Mouse (Mus musculus) neural tube, embryonic 15.5 days (tissue): ENCODE measurements at regions not wholly inside any gene's neighbourhood (a gene's known extent, or its start where the extent isn't known, plus 50 kb on each side); places are given as distances from the start of the nearest gene placed in this dataset.

ENCODE experiments used
- ATAC-seq: fragments of 200-750 bp; cut with Nextera tagmentation; 2 replicates; pipeline ENCODE4 v1.8.0; 2017; ENCODE audit warnings: mild to moderate bottlenecking, moderate TSS enrichment, moderate library complexity; ENCODE audit not compliant: low FRiP score
- H3K27ac ChIP-seq: fragments of 300-500 bp; sonication (generic); replicated peaks from 2 replicates; pipeline ENCODE4 v1.5.1; 2015; ENCODE audit warnings: mild to moderate bottlenecking, inconsistent platforms
- H3K27me3 ChIP-seq: fragments of 300-500 bp; sonication (generic); replicated peaks from 2 replicates; pipeline ENCODE4 v1.6.1; 2015; ENCODE audit warnings: inconsistent platforms
- H3K36me3 ChIP-seq: fragments of 300-500 bp; sonication (generic); 2 replicates; pipeline ENCODE4 v1.6.1; 2015; ENCODE audit warnings: inconsistent platforms
- H3K4me1 ChIP-seq: fragments of 300-500 bp; sonication (generic); 2 replicates; pipeline ENCODE4 v1.6.1; 2015; ENCODE audit warnings: inconsistent platforms
- H3K4me2 ChIP-seq: fragments of 300-500 bp; sonication (generic); 2 replicates; pipeline ENCODE4 v1.6.1; 2015; ENCODE audit warnings: inconsistent platforms, mild to moderate bottlenecking, moderate library complexity
- H3K4me3 ChIP-seq: fragments of 300-500 bp; sonication (generic); replicated peaks from 2 replicates; pipeline ENCODE4 v1.5.1; 2015; ENCODE audit warnings: mild to moderate bottlenecking, inconsistent platforms
- H3K9ac ChIP-seq: fragments of 300-500 bp; sonication (generic); replicated peaks from 2 replicates; pipeline ENCODE4 v1.6.1; 2015; ENCODE audit warnings: mild to moderate bottlenecking, inconsistent platforms
- H3K9me3 ChIP-seq: fragments of 300-500 bp; sonication (generic); replicated peaks from 2 replicates; pipeline ENCODE4 v1.6.1; 2016; ENCODE audit warnings: inconsistent platforms
- WGBS: fragments of 180-500 bp; shearing (Covaris S2); methylation state at CpG from one replicate; pipeline ENCODE4 v1.1.7; 2015; ENCODE audit warnings: mixed read lengths; 5-methylcytosine and 5-hydroxymethylcytosine counted together

DNA sequence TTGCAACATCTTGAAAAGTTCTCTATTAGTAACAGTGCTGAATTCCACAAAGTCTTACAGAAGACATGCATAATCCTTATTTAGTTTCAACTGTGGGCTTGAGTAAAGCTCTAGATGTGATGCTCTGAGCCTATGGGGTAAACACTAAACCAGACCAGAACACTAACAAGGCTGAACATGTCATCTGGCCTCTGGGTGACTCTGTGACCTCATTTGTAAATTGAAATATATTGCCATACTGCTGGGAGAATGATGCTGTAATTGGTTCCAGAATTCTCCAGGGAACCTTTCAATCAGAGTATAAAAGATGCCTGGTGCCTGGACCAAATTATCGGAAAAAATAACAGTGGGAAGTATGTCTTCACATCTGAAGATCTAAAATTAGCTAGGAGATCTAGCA lies 309.9 kb upstream of the Megf9 start:
- H3K36me3 ChIP-seq: no peaks in the 10 kb centered on the region
- H3K9ac ChIP-seq: no peak overlapping the region
- H3K27me3 ChIP-seq: no peaks in the 10 kb centered on the region
- ATAC-seq: no peak
- no peaks in the 10 kb centered on the region for H3K4me1 ChIP-seq
- H3K9me3 ChIP-seq: no peaks in the 10 kb centered on the region
- H3K4me3 ChIP-seq: no peak overlapping the region
- H3K4me2 ChIP-seq: no peak overlapping the region
- 28% methylated on average over 1 of the region's 1 CpGs for WGBS
- H3K27ac ChIP-seq: no peak overlapping the region

GRCm38 (mm10) chr4:70810956-70811316 lies 276.1 kb upstream of the Megf9 start:
- Histone ChIP-seq H3K27ac (no peak overlapping the region), H3K27me3 (no peaks in the 10 kb centered on the region), H3K4me2 (no peak overlapping the region), H3K9me3 (no peaks in the 10 kb centered on the region), H3K36me3 (no peaks in the 10 kb centered on the region), H3K4me3 (no peak overlapping the region), H3K4me1 (peaks cover 6% of the 10 kb centered on the region; the same call in 1 of the 2 replicates), H3K9ac (no peak overlapping the region)
- 27% methylated on average over 2 of the region's 2 CpGs for WGBS
- ATAC-seq: 0 out of 2 replicates have a peak, but pooled peaks have one; percentile 28

DNA sequence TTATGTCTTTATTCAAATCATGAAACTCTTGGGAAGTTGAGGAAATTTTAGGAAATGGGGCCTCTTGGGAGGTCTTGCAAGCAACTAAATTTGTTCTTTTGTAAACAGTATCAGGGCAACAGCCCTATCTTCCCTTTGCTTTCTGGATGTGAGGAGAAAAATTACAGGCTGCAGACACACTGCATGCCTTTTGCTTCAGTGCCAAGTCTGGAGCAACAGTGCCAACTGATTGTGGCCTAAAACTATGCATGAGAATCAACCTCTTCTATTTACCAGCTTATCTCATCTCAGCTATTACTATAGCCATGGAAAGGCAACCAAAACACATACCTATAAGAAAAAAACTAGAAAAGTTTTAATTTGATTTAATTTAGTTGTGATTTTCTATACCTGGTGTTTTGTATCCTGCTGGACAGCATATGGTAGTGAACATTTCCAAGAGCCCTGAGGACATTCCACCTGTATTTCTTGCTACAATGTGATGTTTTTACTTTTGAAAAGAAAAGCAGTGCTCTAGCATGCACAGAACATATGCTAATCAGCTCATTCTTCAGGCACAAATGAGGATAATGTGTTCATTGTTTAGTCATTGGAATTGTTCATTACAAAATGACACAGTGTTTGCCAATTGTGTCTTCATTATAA lies 275.6 kb upstream of the Megf9 start:
- H3K4me1 ChIP-seq: peaks cover 6% of the 10 kb centered on the region; the same call in 1 of the 2 replicates
- H3K27me3 ChIP-seq: no peaks in the 10 kb centered on the region
- H3K36me3 ChIP-seq: no peaks in the 10 kb centered on the region
- no peak overlapping the region for H3K4me3 ChIP-seq
- no peak overlapping the region for H3K9ac ChIP-seq
- no peak overlapping the region for H3K4me2 ChIP-seq
- H3K9me3 ChIP-seq: no peaks in the 10 kb centered on the region
- no peak for ATAC-seq
- H3K27ac ChIP-seq: no peak overlapping the region

DNA sequence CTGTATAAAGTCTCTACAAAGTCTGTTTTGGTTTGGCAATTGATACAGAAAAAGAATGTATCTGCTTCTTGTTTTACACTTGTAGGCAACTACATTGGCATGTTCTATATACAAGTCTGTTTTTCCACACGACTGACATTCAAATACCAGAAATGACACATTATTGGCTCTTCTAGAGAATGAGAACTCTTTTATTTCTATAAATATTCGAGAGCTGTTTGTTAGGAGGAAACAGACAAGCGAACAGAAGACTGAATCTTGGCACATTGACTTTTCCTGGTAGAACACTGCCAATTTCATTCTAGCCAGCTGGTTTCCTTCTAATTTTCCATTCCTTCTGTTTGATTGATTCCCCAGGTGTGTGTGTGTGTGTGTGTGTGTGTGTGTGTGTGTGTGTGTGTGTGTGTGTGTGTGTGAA lies 270.1 kb upstream of the Megf9 start:
- no peak for ATAC-seq
- Histone ChIP-seq H3K4me1 (no peaks in the 10 kb centered on the region), H3K4me2 (no peak overlapping the region), H3K36me3 (no peaks in the 10 kb centered on the region), H3K27ac (no peak overlapping the region), H3K9me3 (no peaks in the 10 kb centered on the region), H3K27me3 (no peaks in the 10 kb centered on the region), H3K4me3 (no peak overlapping the region), H3K9ac (no peak overlapping the region)
- 79% methylated on average over 3 of the region's 3 CpGs for WGBS

DNA sequence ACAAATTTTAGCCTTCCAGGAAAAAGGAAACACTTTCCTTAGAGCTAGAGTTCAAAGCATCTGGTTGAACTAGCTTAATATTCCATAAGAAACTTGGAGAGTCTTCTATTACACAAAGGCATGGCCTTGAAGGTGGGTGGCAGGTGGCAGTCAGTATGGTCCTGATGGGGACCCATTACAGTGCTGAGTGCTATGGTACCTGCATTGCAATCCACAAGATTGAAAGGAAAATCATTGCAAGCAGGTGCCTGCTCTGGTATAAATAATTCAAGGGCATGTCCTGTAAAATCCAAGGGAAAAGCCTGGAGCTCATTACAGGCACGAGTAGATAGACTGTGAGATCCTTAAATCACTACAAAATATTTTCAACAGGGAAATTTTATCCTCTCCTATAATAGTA lies 263.7 kb upstream of the Megf9 start:
- Histone ChIP-seq H3K4me1 (no peaks in the 10 kb centered on the region), H3K9me3 (no peaks in the 10 kb centered on the region), H3K27ac (no peak overlapping the region), H3K27me3 (no peaks in the 10 kb centered on the region), H3K4me3 (no peak overlapping the region), H3K9ac (no peak overlapping the region), H3K4me2 (no peak overlapping the region), H3K36me3 (no peaks in the 10 kb centered on the region)
- ATAC-seq: no peak
- WGBS: 38% methylated on average over 1 of the region's 1 CpGs

- Histone ChIP-seq H3K36me3 (no peaks in the 10 kb centered on the region), H3K27me3 (no peaks in the 10 kb centered on the region), H3K9ac (no peak overlapping the region), H3K4me3 (no peak overlapping the region), H3K27ac (no peak overlapping the region), H3K4me1 (no peaks in the 10 kb centered on the region), H3K4me2 (no peak overlapping the region), H3K9me3 (no peaks in the 10 kb centered on the region)
- WGBS: 56% methylated on average over 3 of the region's 3 CpGs
- ATAC-seq: peak; percentile 47; the same call in 1 of the 2 replicates
Measured at GRCm38 (mm10) chr4:70797935-70798334, 263.1 kb upstream of the Megf9 start.

DNA sequence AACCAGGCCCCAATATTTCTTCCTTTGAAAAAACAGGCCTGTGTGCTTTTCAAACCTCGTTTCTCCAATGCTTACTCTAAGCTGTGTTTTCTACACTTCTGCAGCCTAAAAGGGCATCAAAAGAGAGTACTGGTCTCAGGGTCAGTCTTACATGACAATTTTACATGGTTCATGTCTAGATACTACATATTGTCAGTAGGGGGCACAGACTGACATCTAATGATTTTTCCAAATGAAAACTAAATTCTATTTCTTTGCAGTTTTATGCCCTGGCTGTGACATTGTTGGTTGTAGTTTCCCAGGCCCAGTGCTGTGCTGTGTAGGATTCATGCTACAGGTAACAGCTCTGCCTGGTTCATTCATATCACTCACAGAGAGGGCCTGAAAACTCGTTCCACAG lies 248.7 kb upstream of the Megf9 start:
- ATAC-seq: no peak
- H3K36me3 ChIP-seq: no peaks in the 10 kb centered on the region
- no peak overlapping the region for H3K27ac ChIP-seq
- no peaks in the 10 kb centered on the region for H3K9me3 ChIP-seq
- H3K4me3 ChIP-seq: no peak overlapping the region
- 60% methylated on average over 2 of the region's 2 CpGs for WGBS
- no peak overlapping the region for H3K9ac ChIP-seq
- H3K4me2 ChIP-seq: no peak overlapping the region
- no peaks in the 10 kb centered on the region for H3K4me1 ChIP-seq
- H3K27me3 ChIP-seq: no peaks in the 10 kb centered on the region

GRCm38 (mm10) chr4:70781591-70781990 lies 246.8 kb upstream of the Megf9 start:
- no peak overlapping the region for H3K4me2 ChIP-seq
- ATAC-seq: no peak

DNA sequence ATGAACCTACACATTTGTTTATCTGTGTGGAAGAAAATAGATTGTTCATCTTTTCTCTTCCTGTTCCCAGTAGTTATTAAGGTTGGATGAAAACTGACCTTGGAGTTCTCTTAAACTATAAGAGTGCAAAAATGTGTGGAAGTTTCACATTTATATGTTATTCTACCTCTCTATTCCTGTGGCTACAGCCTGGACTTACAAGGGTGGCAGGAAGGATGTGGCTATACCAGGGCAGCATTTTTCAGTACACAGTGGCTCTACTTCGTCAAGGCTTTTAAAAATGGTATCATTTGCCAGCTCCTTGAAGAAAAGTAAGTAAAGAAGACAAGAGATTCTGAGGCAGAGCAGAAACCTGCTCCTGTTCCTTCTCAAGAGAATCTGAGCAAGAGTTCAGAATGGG lies 241.5 kb upstream of the Megf9 start:
- Histone ChIP-seq H3K9me3 (no peaks in the 10 kb centered on the region), H3K36me3 (no peaks in the 10 kb centered on the region), H3K4me2 (no peak overlapping the region), H3K4me1 (no peaks in the 10 kb centered on the region), H3K9ac (no peak overlapping the region), H3K4me3 (no peak overlapping the region), H3K27me3 (no peaks in the 10 kb centered on the region), H3K27ac (no peak overlapping the region)
- ATAC-seq: no peak
- 83% methylated on average over 1 of the region's 1 CpGs for WGBS

More at GRCm38 (mm10) chr4:70781591-70781990, 246.8 kb upstream of the Megf9 start:
- Histone ChIP-seq H3K27ac (no peak overlapping the region), H3K4me1 (no peaks in the 10 kb centered on the region), H3K4me3 (no peak overlapping the region), H3K36me3 (no peaks in the 10 kb centered on the region), H3K27me3 (no peaks in the 10 kb centered on the region), H3K9me3 (no peaks in the 10 kb centered on the region), H3K9ac (no peak overlapping the region)
- WGBS: 26% methylated on average over 2 of the region's 2 CpGs

DNA sequence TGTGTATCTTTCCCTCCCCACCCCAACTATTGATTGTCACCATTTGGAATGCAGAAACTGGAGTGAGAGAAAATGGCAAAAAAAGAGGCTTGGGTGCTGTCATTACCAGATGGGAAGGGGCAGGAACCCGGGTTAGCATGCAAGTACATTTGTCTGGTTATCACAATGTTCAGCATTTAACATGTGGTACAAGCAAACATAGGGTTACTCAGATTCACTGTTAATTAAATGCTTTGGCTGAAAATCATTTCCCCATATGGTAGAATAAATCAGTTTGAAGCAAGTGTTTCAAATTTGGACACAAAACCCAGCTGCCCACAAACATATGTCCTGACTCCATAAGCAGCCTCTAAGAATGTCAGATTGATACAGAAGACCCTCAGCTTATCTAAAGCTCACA lies 208.6 kb upstream of the Megf9 start:
- 75% methylated on average over 1 of the region's 1 CpGs for WGBS

DNA sequence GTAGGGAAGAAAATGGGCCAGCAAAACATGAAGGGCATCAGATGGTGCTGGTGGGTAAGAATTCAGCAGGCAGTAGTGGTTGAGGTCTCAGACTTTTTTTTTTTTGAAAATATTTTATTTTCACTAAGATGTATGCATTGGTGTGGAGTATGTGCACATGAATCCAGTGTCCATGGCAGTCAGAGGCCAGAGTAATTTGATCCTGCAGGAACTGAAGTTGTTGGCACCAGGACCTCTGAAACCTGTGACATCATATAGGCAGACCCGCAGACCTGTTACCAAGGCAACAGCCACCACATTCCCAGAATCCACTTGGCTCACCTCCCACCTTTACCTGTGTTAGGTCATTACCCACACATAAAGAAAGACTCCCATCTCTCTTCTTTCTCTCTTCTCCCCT lies 207.2 kb upstream of the Megf9 start:
- H3K4me3 ChIP-seq: no peak overlapping the region
- H3K4me2 ChIP-seq: no peak overlapping the region
- H3K27ac ChIP-seq: no peak overlapping the region
- H3K9ac ChIP-seq: no peak overlapping the region
- no peaks in the 10 kb centered on the region for H3K4me1 ChIP-seq
- H3K9me3 ChIP-seq: no peaks in the 10 kb centered on the region
- WGBS: 68% methylated on average over 1 of the region's 1 CpGs
- ATAC-seq: no peak
- H3K27me3 ChIP-seq: 0 out of 2 replicates have a peak, but pooled peaks cover 4% of the 10 kb centered on the region
- H3K36me3 ChIP-seq: no peaks in the 10 kb centered on the region

More for the DNA sequence above, 208.6 kb upstream of the Megf9 start:
- no peak overlapping the region for H3K9ac ChIP-seq
- no peak overlapping the region for H3K4me2 ChIP-seq
- no peak overlapping the region for H3K27ac ChIP-seq
- H3K27me3 ChIP-seq: 0 out of 2 replicates have a peak, but pooled peaks cover 4% of the 10 kb centered on the region
- H3K4me3 ChIP-seq: no peak overlapping the region
- H3K4me1 ChIP-seq: no peaks in the 10 kb centered on the region
- no peaks in the 10 kb centered on the region for H3K36me3 ChIP-seq
- H3K9me3 ChIP-seq: no peaks in the 10 kb centered on the region
- ATAC-seq: no peak

GRCm38 (mm10) chr4:70741121-70741520 lies 206.3 kb upstream of the Megf9 start:
- Histone ChIP-seq H3K4me3 (no peak overlapping the region), H3K9me3 (no peaks in the 10 kb centered on the region), H3K9ac (no peak overlapping the region), H3K27me3 (0 out of 2 replicates have a peak, but pooled peaks cover 4% of the 10 kb centered on the region), H3K4me2 (no peak overlapping the region), H3K27ac (no peak overlapping the region), H3K36me3 (no peaks in the 10 kb centered on the region), H3K4me1 (no peaks in the 10 kb centered on the region)
- WGBS: 5% methylated on average over 4 of the region's 4 CpGs
- ATAC-seq: no peak
